Mouse (Mus musculus) left cerebral cortex, adult 11 months (tissue): ENCODE data around the gene Olfm1.

ENCODE experiments used
- DNase-seq: peaks from one replicate; pipeline ENCODE4 v3.0.0; 2022; ENCODE audit warnings: low spot score

Gene Olfm1

DNA sequence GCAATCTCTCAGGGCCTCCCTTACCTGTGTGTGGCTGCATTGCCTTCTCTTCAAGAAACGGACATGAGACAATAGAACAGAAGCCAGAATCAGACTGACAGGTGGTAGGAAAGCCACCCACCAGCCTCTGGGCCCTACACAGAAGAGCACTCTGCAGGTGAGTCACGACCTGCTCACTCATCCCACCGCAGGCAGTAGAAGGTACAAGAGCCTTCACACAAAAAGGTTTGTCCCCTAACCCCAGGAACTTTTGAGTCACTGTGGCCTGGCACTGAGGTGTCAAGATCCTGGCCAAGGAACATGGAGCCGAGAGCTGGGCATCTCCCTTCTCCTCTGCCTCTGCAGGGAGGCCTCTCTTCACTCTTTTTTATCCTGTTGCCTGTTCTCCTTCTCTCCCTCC, 42.3 kb downstream of the Olfm1 start:
- DNase-seq = no peak

DNA sequence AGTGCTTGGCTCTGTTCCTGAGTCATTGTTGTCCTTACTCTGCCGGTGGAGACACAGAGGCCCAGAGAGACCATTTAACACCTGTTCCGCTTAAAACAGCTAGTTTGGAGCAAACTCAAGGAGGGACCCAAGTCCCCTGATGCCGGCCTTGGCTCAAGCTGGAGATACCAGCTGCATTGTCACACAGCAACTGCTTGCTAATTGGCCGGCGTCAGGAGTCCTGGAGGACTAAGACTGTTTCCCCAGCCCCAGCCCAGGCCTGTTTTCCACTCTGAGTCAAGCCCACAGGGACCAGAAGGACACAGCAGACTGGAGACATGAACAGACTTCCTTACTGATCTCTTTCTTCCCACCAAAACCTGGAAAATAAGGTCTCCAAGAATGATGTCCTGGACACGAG, 43.7 kb downstream of the Olfm1 start:
- DNase-seq = no peak

DNA sequence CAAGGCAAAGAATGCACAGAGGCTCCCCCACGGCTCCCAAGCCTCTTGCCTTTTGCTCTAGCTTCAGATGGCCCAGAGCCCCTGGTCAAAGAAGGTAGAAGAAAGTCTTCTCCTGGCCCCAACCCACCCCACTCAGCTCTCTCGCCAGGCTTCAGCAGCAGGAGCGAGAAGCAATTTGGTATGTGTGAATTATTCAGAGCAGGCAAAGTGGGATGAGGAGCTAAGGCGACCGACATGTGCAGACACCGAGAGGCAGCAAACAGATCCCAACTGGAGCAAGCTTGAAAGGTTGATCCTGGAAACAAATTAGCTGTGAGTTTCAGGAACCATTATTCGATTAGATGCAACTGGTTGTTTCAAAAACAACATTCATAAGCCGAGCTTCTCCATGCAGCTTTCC, 46.8 kb downstream of the Olfm1 start:
- DNase-seq = no peak

DNA sequence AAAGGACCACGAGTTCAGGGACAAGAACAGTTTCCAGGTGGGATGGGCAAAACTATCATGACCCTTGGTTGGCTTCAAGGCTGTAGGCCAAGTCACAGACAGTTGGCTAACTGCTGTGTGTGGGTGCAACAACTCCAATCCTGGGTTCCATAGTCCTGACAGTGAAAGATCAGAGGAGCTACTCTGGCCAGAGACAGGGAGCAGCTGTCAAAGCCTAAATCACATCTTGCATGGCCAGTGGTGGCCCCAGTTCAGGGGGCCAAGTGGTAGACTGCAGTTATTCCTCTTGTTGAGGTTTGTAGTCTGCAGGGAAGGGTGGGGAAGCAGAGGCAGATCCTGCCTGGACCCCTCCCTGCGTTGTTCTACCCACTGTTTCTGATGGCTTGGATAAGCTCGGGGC, 48.1 kb downstream of the Olfm1 start:
- no peak for DNase-seq

DNA sequence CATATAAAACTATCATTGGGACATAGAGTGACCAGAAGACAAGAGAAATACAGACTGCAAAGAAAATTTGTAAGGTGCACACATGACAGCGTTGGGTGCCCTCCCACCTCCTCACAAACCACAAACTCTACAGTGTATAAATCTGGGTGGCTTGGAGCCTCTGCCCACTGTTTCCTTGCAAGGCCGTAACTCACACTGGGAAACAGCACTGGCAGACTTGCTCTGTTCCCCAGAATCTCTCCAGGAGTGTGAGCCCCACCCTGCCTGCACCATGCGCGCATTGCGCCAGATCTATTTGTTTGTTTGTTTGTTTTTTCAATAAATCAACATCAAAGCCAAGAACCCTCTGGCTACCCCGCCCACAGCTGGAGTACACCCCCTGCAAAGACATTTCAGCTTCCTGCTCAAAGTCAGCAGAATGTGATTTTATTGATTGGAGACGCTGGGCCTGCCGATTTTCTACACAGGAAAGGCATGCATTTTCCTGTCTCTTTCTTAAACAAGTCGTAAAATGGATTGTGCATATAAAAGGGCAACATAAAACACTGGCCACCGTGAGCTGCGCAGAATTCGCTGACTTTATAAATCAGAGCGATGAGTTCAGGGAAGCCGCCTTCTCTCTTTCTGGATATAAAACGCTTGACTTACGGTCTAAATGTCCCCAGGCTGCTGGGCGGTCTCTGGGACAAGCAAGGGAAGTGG, 48.9 kb downstream of the Olfm1 start:
- DNase-seq = no peak

DNA sequence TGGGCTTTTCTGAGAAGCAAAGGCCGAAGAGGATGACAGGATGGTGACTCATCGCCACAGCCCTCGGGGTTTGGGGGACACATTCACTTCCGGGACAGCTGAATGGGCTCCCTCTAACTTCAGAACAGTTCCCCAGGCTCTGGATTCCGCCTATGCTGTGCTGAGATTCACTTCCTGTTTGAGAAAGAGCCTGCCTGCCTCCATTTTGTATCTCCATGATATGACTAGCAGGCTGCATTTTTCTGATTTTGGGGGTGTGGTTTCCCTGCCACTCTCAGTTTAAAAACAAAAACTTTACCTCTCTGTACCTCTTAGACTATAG, 49.4 kb downstream of the Olfm1 start:
- no peak for DNase-seq

DNA sequence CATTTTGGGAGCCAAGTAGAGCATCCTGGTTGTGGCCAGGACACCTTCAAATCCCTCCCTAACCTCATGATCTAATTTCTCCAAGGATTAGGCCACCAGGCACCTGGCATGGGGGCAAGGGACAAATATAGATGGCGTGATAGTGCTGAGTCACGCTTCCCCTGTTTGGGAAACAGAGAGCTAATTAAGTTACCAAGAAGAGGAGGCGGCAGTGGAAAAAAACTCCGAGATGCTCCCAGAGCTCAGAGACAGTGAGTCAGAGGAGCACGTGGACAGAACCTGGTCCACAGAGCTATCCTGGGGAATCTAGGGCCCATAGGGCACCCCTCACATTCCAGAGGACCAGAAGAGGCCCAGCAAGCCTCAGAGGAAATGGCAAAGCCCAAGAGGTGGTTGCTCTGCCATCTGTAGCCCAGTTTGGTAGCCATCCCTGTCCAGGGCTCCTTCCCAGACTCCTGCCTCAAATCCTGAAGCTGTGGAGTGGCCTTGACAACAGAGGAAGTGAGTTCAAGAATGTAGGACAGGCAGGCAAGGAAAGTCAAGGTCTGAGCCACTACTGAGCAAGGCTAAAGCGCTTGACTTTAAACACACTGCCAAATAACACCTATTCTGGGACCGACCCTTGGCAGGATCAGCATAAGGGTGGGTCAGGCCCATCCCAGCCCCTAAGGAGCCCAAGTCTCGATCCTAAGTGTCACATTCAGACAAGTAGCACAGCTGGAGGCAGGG, 52.0 kb downstream of the Olfm1 start:
- DNase-seq = peak; percentile 72

DNA sequence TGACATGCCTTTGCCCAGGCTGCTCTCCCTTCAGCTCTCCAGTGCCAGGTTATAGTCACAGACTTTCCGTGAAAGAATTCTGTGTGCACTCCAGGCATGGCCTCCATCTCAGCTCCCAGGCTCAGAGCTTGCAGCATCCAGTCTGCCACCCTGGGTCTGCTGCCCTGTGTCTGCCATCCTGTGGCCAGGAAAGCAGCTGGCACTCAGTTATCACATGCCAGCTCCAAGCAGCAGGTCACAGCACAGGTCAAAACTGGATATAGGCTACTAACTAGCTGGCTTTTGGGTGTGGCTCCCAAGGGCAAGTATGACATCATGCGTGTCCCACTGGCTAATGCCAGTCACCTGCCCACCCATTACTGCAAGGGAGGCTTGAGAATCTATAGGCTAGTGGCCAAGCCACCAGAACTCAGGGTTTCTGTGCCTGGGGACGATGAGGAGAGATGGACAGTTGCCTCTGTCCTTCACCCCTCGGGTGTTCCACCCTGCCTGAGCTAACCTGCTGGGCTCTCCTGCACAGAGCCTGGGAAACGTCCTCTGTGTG, 53.4 kb downstream of the Olfm1 start:
- DNase-seq = no peak

DNA sequence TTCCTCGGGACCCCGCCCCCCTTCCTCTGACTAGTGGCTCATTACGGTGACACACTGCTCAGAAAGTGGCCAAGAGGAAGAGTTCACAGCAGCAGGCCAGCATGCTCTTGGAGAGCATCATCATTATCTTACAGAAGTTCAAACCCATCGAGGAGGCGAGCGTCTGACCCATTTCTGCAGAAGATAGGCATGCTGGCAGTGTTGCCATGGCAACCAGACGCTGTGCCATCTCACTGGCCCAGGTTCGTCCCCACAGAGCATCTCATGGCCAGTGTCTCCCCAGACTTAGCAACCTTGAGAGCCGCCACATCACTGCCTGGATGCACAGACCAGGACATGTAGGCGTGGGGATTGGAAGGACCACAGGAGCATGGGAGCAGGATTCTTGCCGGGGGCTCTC, 54.3 kb downstream of the Olfm1 start:
- no peak for DNase-seq

DNA sequence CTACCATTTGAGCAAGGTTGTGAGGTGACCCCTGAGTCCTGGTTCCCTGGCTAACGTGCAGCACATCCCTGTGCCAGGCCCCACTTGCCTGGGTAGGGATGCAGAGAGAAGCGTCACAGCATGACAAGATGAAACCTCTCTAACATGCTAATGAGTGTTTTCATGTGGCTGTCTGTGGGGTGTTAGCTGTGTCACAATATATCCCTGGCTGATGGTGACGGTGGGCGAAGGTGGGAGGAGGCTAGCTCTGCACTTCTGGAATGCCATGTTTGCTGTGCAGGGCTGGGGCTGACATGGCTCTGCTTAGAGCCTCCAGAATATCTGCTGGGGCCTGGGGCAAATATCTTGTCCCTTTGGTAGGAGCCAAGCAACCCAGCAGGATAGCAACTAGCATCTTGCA, 59.8 kb downstream of the Olfm1 start:
- no peak for DNase-seq

DNA sequence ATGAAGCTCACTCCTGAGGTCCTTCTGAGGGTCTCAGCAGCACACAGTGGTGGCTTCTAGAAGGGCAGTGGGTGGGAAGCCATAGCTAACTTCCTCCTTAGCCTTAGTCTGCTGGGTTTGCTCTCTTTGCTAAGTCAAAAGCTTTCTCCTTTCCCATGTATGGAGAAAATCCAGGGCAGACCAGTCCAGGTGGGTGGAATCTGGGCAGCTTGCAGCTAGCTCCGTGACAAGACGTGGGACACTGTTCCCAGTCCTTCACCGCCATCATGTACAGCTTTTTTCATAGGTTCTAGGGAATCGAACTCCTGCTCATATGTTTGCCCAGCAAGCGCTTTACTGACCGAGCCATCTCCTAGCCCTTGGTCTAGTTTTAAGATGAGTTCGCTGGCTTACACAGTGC, 63.2 kb downstream of the Olfm1 start:
- DNase-seq = no peak

DNA sequence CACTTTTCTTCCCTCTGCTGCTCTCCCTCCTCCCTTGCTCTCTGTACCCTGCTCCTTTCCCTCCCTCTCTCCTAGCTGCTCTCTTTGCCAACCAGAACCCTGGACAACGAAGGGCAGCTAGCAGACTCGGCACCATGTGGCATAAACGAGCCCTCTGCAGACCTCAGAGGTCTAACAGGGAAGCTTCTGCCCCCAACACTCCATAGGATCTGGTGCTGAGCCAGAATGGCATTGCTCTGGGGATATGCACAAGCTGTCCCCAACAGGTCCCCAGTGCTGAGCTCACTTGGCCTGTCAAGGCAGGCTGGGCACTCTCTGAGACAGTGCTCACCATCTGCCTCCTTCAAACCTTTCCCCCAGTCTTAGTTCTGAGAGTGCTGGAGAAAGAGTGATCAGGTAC, 68.6 kb downstream of the Olfm1 start:
- no peak for DNase-seq

DNA sequence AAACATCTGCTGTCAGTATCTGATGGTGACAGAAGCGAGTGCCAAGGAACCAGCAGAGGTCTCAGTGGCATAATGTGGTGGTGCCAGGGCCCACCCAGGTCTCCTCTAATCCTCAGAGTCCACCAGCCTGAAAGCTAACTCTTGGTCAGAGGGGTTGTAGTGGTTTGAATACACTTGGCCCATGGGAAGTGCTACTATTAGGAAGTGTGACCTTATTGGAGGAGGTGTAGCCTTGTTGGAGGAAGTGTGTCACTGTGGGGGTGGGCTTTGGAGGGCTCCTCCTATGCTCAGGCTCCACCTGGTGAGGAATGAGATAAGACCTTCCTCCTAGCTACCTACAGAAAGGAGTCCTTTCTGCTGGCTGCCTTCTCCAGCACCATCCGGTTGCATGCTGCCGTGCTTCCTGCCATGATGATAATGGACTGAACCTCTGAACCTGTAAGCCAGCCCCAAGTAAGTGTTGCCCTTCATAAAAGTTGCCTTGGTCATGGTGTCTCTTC, 75.0 kb downstream of the Olfm1 start:
- DNase-seq = no peak

DNA sequence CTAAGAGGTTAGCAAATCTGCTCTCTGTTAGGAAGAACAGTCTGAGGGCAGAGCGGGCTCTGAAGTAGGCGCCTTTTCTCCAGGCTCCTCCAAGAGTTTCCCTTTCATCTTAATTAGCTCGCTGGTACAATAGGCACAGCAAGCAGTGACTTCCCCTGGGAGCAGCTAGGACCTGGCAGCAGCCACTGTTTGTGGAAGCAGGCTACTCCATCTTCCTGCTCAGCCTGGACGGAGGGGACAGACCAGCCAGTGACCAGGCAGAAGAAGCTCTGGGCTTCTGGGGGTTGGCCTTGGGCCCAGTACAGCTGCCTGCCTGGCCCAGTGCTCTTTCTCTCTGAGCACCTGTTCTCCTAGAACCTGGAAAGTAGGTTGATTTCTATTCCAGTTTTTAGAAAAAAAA, 77.8 kb downstream of the Olfm1 start:
- DNase-seq = no peak

DNA sequence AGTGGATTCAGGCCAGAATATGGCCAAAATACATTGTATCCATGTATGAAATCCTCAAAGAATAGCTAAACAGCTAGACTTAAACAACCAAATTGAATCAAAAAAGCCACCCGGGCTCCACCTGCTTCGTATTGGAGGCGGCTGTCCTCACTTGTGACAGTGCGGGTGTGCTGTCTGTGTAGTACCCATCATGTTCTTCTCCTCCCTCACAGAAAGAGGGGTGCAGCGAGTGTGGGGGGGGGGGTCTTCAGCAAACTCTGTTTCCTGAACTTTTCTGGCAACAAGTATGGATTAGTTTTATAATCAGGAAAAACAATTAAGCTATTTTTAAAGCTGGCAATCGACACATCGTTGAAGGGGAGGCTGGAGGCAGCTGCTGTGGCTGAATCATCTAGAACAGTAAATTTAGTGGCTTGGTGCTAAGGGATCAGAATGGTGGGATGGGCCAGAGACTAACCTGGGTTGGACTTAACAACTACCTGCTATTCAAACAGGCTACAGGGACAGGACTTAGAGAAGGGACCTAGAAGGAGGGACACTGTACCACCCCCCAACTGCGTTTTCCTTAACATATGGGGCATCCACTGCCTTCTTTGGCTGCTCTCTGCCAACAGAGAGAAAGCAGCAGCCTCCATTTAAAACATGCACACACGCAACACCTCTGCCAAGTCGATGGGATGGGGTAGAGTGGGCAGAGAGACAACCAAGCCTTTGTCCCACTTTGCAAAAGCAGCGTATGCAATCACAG, 79.6 kb downstream of the Olfm1 start:
- no peak for DNase-seq

DNA sequence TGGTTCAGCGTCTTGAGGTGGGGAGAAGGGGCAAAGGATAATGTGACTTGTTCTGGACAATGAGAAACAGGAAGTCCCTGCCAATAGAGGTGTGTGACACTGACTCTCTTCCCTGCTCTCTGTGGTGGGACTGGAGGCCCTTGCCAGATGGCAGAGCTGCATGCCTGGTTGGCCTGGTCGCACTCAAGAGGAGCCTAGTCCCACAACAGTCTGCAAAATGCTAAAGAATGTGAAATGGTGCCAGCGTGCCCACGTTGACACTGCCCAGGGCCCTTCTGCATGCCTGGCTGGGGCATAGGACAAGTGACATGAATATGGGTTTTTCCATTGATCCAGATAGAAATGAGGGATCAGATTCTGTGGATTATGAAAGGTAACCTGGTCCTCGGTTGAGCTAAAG, 81.2 kb downstream of the Olfm1 start:
- DNase-seq = no peak

DNA sequence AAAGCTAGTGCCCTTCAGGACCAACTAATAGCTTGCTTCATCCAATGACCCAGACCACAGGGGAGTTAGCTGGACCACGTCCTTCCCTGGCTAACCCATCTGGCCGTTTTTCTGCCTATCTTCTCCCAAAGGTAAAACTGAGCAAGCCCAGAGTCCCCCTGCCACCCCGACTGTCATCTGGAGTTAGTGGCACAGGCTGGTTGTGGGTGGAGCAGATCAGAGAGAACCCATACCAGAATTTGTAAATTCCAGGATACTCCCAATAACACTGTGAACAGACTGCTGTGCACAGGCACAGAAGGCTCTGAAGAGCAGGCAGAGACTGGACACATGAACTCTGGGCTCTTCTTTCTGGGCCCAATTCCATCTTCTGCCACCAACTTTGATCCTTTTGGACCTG, 82.6 kb downstream of the Olfm1 start:
- no peak for DNase-seq

DNA sequence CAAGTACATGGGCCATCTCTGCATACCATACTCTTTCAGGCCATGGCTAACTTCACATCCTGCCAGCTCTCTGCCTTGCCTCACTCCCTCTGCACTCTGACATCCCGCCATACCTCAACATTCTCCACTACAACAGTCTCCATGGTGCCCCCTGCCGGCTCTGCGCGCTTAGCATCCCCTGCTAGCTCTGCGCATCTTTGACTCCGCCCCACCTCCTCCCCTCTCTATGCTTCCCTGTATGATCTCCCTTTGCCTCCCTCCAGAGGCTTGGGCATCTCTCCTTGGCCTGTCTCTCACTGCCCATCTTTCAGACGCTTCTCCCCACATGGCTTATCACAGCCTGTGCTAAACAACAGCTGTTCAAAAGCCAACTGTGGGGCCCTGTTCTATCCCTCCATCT, 85.4 kb downstream of the Olfm1 start:
- DNase-seq = peak; percentile 54

DNA sequence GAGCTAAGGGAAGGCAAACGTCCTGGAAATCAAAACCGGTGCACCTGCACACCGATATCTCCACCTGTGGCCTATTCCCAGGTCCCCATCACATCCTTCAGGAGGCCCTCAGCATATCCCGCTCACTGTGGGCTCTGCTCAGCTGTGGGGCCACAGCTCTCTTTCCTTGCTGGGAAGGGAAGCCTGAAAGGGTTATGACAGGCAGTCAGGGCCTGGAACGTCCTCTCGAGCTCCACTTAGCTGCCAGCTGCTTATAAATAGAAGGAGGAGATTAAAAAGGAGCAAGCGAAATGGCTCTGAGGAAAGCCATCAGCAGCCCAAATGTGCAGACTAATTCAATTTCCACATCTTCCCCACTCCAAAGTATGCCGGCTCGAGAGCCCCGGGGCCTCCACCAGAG, 86.1 kb downstream of the Olfm1 start:
- DNase-seq = no peak
